Mouse (Mus musculus) forebrain, embryonic 13.5 days (tissue): Measurements from ENCODE around the gene Clca3a1. TPM values are rescaled to one million over a fixed set of nuclear protein-coding genes. Genes with fewer than 3 reads are reported as not detected.
"Not testable (repeated sequence)": the region's sequence is repeated elsewhere in the genome, so short reads cannot be mapped to it uniquely, and the experiment has no call there.

ENCODE experiments used
- ATAC-seq: fragments of 200-750 bp; cut with Nextera tagmentation; 2 replicates; pipeline ENCODE4 v1.8.0; 2017
- H3K27ac ChIP-seq: fragments of 300-500 bp; sonication (generic); 2 replicates; pipeline ENCODE4 v1.5.1; 2015; ENCODE audit warnings: inconsistent platforms, mild to moderate bottlenecking, moderate library complexity
- H3K27me3 ChIP-seq: fragments of 300-500 bp; sonication (generic); 2 replicates; pipeline ENCODE4 v1.6.1; 2015; ENCODE audit warnings: mild to moderate bottlenecking, inconsistent platforms
- H3K36me3 ChIP-seq: fragments of 300-500 bp; sonication (generic); 2 replicates; pipeline ENCODE4 v1.6.1; 2015; ENCODE audit warnings: mild to moderate bottlenecking, inconsistent platforms; ENCODE audit not compliant: poor library complexity, severe bottlenecking
- H3K4me1 ChIP-seq: fragments of 300-500 bp; sonication (generic); 2 replicates; pipeline ENCODE4 v1.6.1; 2015; ENCODE audit warnings: inconsistent platforms
- H3K4me2 ChIP-seq: fragments of 300-500 bp; sonication (generic); 2 replicates; pipeline ENCODE4 v1.6.1; 2015; ENCODE audit warnings: inconsistent platforms, mild to moderate bottlenecking, moderate library complexity
- H3K4me3 ChIP-seq: fragments of 300-500 bp; sonication (generic); 2 replicates; pipeline ENCODE4 v1.5.1; 2015; ENCODE audit warnings: mild to moderate bottlenecking, inconsistent platforms
- H3K9ac ChIP-seq: fragments of 300-500 bp; sonication (generic); 2 replicates; pipeline ENCODE4 v1.6.1; 2015; ENCODE audit warnings: mild to moderate bottlenecking, inconsistent platforms
- H3K9me3 ChIP-seq: fragments of 300-500 bp; sonication (generic); replicated peaks from 2 replicates; pipeline ENCODE4 v1.6.1; 2016; ENCODE audit warnings: inconsistent platforms
- WGBS: fragments of 180-500 bp; shearing (Covaris S2); methylation state at CpG from one replicate; pipeline ENCODE4 v1.1.7; 2015; 5-methylcytosine and 5-hydroxymethylcytosine counted together
- polyA plus RNA-seq: library from polyadenylated mRNA; unstranded; fragments of >200 nt; fragmentation: Nextera tagmentation; extraction: Ambion mirVana; gene quantifications from 2 replicates; pipeline ENCODE4 v1.2.1, GENCODE M21; 2015

Clca3a1 gene
- polyA plus RNA-seq, 1 experiment from 2014 or later = 0.12 TPM

DNA sequence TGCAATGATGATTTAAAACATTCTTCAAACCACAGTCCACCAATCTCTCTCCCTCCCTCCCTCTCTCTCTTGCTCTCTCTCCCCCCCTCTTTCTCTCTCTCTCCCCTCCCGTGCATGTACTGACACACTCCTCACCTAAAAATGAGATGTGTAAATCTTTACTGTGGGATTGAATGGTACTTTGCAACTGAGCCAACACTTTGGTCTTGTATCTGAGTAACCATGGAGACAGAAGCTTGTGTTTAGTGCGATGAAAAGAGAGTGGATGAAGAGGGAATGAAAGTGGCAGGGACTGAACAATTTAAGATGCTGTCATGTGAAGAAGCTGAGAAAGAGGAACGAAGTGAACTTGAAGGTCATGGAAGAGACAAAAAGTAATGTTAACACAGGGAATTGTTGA lies 13.1 kb downstream of the Clca3a1 start:
- ATAC-seq = peak; percentile 64; the same call in 1 of the 2 replicates
- 13% methylated on average over 3 of the region's 3 CpGs for WGBS
- not testable (repeated sequence) for H3K9me3 ChIP-seq, H3K27me3 ChIP-seq, H3K9ac ChIP-seq, H3K4me2 ChIP-seq, H3K27ac ChIP-seq, H3K36me3 ChIP-seq, H3K4me3 ChIP-seq, H3K4me1 ChIP-seq

DNA sequence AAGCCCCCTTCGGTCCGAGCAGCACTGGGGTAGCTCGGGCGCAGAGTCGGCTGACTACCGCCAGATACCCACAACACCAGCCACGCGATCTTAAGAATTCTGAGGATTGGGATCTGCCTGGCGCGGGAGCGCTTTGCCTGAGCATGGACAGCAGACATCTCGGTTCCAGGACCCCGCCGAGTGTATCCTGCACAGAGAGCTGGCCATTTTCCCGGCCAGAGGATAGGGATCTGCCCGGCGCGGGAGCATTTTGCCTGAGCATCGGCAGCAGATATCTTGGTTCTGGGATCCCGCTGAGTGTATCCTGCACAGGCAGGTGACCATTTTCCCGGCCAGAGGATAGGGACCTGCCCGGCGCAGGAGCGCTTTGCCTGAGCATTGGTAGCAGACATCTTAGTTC lies 22.4 kb downstream of the Clca3a1 start:
- not testable (repeated sequence) for H3K27me3 ChIP-seq, H3K27ac ChIP-seq, H3K9me3 ChIP-seq, H3K9ac ChIP-seq, H3K4me2 ChIP-seq, H3K4me3 ChIP-seq, ATAC-seq, H3K36me3 ChIP-seq, H3K4me1 ChIP-seq
- 80% methylated on average over 24 of the region's 24 CpGs for WGBS

DNA sequence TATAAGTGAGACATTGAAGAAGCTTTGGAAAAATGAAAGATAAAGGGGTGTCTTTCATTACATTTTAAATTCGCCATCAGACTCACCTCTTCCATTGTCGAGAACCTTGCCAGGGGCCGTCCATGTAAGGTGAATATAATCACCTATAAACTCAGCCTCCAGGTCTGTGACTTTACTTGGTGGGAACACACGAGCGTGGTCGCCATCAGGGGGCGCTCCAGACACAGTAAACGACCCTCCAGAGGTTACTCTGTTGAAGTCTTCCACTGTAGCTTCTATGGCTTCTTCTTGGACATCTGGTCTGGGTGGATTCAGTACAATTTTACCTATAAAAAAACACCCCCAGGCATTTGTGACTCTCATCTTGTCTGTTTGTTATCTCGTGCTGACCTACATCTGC lies 23.9 kb downstream of the Clca3a1 start:
- Histone ChIP-seq H3K4me2 (no peak overlapping the region), H3K9me3 (no peaks in the 10 kb centered on the region), H3K4me3 (no peak overlapping the region), H3K4me1 (no peaks in the 10 kb centered on the region), H3K27me3 (no peaks in the 10 kb centered on the region), H3K27ac (no peak overlapping the region), H3K36me3 (no peaks in the 10 kb centered on the region), H3K9ac (no peak overlapping the region)
- WGBS = 25% methylated on average over 9 of the region's 9 CpGs
- 0 out of 2 replicates have a peak, but pooled peaks have one; percentile 43 for ATAC-seq

DNA sequence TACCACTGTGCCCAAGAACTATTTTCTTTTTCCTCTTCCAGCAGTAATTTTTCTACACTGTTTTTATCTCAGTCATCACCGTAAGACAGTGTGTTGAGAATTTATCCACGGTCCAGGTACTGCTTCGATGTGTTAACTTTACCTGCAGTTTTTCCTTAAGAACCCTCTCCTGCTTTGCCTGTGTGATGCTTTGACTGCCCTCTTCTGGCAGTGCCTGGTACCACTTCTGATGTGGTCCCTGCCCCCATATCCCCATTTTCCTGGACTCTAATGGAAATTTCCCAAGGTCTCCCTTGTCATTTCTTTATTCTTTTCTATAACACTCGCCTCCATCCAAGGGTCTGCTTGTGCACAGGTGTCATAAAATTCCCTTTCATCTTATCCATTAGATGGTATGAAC lies 37.3 kb downstream of the Clca3a1 start:
- H3K9ac ChIP-seq = no peak overlapping the region
- H3K9me3 ChIP-seq = no peaks in the 10 kb centered on the region
- H3K27me3 ChIP-seq = no peaks in the 10 kb centered on the region
- no peak overlapping the region for H3K27ac ChIP-seq
- no peak for ATAC-seq
- H3K36me3 ChIP-seq = no peaks in the 10 kb centered on the region
- no peak overlapping the region for H3K4me2 ChIP-seq
- peaks cover 18% of the 10 kb centered on the region for H3K4me1 ChIP-seq
- WGBS = 50% methylated on average over 4 of the region's 4 CpGs
- no peak overlapping the region for H3K4me3 ChIP-seq

DNA sequence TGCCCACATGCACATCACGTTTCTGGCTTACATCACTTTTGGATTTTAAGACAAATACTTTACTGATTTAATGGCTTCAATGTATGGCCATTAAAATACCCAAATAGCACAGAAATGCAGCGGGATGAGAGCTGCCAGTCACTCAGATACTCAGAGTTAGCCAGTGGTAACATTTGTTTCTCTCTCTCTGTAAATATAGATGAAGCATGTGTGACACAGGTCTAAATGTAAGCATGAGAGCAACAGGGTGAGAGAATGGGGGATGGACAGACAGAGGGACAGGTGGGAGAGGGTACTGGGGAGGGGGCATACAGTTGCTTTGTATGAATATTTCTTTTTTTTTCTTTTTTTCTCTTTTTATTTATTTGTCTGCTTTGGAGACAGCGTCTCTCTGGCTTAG lies 38.2 kb downstream of the Clca3a1 start:
- WGBS = 82% methylated on average over 3 of the region's 3 CpGs
- not testable (repeated sequence) for H3K27me3 ChIP-seq

DNA sequence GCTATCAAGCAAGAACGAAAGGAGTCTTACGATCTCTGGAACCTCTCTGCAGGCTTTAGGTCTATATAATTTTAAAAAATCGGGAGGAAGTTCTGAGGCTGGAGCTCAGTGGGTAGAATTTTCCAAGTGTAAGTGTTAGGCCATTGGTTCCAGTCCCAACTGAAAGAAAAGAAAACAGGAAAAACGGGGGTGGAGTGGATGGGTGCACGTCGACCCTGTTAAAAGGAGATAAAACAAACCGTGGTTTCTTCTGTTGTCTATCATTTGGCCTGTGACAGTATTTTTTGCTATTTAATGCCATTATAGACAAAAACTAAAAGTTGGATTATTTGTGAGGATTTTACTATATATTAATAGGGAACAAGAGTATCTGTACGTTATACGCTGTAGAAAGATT lies 38.9 kb downstream of the Clca3a1 start:
- WGBS = 85% methylated on average over 9 of the region's 9 CpGs
- peaks cover 31% of the 10 kb centered on the region for H3K4me1 ChIP-seq
- H3K27ac ChIP-seq = no peak overlapping the region
- H3K9ac ChIP-seq = no peak overlapping the region
- H3K36me3 ChIP-seq = no peaks in the 10 kb centered on the region
- no peaks in the 10 kb centered on the region for H3K9me3 ChIP-seq
- no peak for ATAC-seq
- no peaks in the 10 kb centered on the region for H3K27me3 ChIP-seq
- H3K4me3 ChIP-seq = no peak overlapping the region
- no peak overlapping the region for H3K4me2 ChIP-seq

More for the DNA sequence above, 38.2 kb downstream of the Clca3a1 start:
- not testable (repeated sequence) for H3K9me3 ChIP-seq, H3K36me3 ChIP-seq, H3K4me3 ChIP-seq, ATAC-seq, H3K27ac ChIP-seq, H3K4me2 ChIP-seq, H3K9ac ChIP-seq
- H3K4me1 ChIP-seq = peaks cover 26% of the 10 kb centered on the region

DNA sequence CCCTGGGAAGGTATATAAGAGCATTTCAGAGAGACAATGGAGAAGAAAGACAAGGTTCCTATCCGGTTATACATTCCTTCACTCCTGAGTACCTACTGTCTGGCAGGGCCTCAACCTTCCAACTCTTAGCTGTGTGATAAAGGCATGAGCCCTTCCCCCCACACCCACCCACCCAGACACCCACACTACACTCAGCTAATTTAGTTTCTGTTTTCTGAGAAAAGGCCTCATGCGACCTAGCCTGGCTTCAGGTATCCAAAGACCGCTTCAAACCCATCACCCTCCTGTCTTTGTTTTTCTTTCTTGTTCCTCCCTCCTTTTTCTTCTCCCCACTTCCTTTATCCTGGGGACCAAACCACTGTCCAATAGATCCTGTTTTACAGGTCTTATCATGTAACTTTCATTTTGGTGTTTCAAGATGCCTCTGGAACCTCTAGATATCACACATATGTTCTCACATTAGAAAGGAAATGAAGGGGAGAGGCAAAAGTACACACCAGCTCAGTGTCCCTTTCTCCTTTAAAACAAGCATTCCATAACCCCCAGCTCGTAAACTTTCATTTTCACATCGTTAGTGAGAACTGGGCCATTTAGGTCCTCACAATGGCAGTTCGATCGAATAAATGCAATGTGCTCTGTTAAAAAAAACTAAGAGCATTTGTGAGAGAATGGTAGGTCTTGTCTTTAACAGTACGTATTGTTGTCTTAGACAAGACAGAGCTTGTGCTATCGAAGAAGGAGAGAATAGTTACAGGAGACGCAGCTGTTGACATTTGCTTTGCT lies 39.5 kb downstream of the Clca3a1 start:
- Histone ChIP-seq H3K27ac (no peak overlapping the region), H3K4me3 (peak overlapping the region; percentile 83), H3K36me3 (no peaks in the 10 kb centered on the region), H3K4me1 (peaks cover 31% of the 10 kb centered on the region), H3K9ac (no peak overlapping the region), H3K4me2 (peak overlapping the region; percentile 89), H3K27me3 (no peaks in the 10 kb centered on the region), H3K9me3 (no peaks in the 10 kb centered on the region)
- WGBS = 64% methylated on average over 10 of the region's 10 CpGs
- no peak for ATAC-seq

DNA sequence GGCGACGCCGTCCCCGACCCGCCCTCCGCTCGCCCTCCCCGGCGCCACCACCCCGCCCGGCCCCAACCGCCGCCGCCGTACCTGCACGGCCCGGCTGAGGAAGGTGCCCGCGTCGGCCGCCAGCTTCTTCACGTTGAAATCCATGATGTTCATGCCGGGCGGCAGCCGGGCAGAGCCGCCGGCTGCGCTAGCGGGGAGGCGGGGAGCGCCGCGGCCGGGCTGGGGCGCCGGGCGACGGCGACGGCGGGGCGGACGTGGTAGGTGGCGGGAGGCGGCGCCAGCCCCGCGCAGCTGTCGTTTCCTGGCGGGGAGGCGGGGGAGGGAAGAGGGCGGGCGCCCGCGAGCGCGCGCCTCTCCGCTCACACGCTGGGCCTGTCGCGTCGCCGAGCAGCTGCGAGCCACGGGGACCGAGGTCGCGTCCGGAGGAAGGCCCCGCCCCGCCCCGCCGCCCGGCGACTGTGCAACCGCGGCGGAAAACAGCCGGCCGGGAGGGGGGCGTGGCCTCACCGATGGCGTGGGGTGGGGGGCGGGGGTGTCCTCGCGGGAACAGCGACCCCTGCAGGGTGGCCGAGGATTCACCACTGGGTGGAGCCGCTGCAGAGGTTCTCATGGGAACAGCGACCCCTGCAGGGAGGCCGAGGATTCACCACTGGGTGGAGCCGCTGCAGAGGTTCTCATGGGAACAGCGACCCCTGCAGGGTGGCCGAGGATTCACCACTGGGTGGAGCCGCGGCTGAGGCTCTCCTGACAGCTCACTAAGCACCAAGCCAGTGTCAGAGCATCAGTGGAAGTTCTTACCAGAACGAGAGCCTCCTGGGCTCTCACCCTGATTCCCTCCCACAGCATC lies 40.7 kb downstream of the Clca3a1 start, which contains the start of gene Sh3glb1:
Gene Sh3glb1, minus strand, starts transcription at position 435 of the 847 bp plus-strand sequence.
- Histone ChIP-seq H3K27ac (peak within 1 kb of the TSS; percentile 99), H3K4me2 (peak within 1 kb of the TSS; percentile 89), H3K27me3 (no peaks in the 10 kb centered on the region), H3K9ac (peak within 1 kb of the TSS; percentile 90), H3K4me3 (peak within 1 kb of the TSS; percentile 83), H3K36me3 (no peaks in the 10 kb centered on the region), H3K4me1 (peaks cover 39% of the 10 kb centered on the region), H3K9me3 (no peaks in the 10 kb centered on the region)
- WGBS = under 1% methylated on average over 40 of the region's 98 CpGs
- ATAC-seq = peak; percentile 92

DNA sequence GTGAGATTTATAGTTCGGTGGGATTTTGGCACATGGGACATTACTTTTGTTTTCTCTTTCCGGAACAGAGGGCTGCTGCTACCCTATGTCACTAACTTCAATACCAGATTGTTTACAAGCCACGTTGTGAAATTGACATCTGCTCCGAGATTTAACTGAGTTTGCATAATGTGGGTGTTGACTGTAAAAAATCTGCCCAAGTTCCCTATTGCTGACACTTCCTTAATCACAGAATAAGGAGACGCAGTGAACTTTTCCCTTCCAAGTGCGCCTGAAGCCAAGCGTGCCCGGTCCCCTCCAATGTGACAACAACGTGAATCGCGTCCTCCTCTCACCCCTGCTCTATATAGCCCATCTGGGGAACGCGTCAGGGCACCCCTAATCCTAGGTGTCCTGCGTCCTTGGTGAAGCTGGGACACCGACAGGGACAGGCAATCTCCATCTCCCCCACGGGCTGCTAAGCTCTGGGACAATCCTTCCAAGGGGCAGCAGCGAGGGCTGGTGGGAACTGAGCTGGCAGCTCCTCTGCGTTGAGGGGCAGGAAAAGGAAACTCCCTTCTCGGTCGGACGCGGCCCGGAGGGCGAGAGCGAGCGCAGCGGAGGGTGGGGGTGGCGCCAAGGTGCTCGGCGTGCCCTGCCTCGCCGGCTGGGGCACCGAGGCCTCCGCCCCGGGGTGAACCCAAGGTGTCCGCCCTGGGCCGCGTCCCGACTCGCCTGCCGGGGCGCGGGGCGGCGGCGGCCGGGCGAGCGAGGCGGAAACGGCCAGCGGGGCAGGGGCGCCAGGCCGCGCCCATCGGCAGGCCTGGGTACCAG lies 41.5 kb downstream of the Clca3a1 start:
- ATAC-seq = peak; percentile 33
- H3K4me2 ChIP-seq = peak overlapping the region; percentile 89
- peak overlapping the region; percentile 99 for H3K27ac ChIP-seq
- H3K27me3 ChIP-seq = no peaks in the 10 kb centered on the region
- peak overlapping the region; percentile 90 for H3K9ac ChIP-seq
- under 1% methylated on average over 55 of the region's 56 CpGs for WGBS
- peak overlapping the region; percentile 83 for H3K4me3 ChIP-seq
- peaks cover 45% of the 10 kb centered on the region for H3K4me1 ChIP-seq
- H3K36me3 ChIP-seq = no peaks in the 10 kb centered on the region
- H3K9me3 ChIP-seq = no peaks in the 10 kb centered on the region

DNA sequence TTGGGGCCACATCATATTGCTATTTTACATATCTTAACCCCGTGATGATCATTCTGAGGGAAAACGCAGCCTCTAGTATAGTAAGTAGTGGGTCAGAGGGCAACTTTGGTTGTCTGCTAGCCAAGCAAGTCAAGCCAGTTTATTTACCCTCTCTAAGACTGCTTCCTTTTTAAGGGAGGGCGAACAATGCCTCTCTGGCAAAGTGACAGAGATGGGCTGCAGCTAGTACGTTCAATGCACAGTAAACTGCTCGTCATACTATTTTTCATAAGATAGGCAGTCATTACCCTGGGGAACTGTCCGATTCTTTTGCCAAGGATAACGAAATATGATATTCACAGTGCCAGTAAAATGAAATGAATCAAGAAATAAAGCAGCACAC lies 42.1 kb downstream of the Clca3a1 start:
- H3K27ac ChIP-seq = no peak overlapping the region
- H3K4me1 ChIP-seq = peaks cover 50% of the 10 kb centered on the region
- H3K4me3 ChIP-seq = peak overlapping the region; percentile 83
- H3K4me2 ChIP-seq = peak overlapping the region; percentile 89
- no peaks in the 10 kb centered on the region for H3K27me3 ChIP-seq
- 23% methylated on average over 7 of the region's 7 CpGs for WGBS
- no peaks in the 10 kb centered on the region for H3K36me3 ChIP-seq
- peak overlapping the region; percentile 90 for H3K9ac ChIP-seq
- no peaks in the 10 kb centered on the region for H3K9me3 ChIP-seq
- no peak for ATAC-seq

DNA sequence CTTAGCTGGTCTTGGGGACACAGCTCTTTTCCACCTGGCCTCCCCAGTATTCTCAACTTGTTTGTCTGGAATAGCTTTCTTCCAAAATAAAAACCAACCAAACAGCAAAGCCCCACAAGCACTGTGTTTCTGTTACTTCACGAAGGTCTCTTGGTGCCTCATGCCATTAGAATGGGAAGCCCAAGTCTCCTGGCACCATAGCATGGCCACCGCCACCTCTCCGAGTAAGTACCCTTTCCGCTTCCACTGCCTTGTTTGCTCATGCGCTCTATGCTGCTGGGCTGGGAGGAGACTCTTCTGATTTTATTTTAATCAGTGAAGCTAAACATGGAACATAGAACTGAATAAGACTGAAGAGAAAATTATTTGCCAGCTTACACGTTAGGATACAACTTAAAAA lies 42.9 kb downstream of the Clca3a1 start:
- H3K4me3 ChIP-seq = no peak overlapping the region
- 89% methylated on average over 6 of the region's 6 CpGs for WGBS
- H3K4me1 ChIP-seq = peaks cover 50% of the 10 kb centered on the region
- peak overlapping the region; percentile 24; the same call in 1 of the 2 replicates for H3K4me2 ChIP-seq
- no peaks in the 10 kb centered on the region for H3K27me3 ChIP-seq
- H3K27ac ChIP-seq = no peak overlapping the region
- H3K36me3 ChIP-seq = no peaks in the 10 kb centered on the region
- H3K9ac ChIP-seq = no peak overlapping the region
- H3K9me3 ChIP-seq = no peaks in the 10 kb centered on the region
- no peak for ATAC-seq

DNA sequence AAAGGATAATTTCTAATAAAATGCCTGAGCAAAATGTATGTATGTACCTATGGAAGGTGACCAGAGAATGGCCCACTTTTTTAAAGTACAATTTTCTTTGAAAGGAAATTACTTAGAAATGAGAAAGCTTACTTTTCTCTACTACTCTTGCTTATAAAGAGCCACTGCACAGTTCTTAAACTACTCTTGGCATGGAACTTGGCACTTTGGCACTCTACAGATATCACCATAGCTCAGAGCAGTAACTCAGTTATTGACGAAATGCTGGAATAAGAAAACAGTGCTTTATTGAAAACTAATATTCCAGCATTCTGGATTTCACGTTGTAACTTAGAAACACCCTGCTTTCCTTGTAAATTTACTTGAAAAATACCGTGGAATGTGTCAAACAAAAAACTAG lies 43.7 kb downstream of the Clca3a1 start:
- WGBS = 90% methylated on average over 3 of the region's 3 CpGs
- no peak overlapping the region for H3K9ac ChIP-seq
- H3K9me3 ChIP-seq = no peaks in the 10 kb centered on the region
- no peak overlapping the region for H3K4me3 ChIP-seq
- peaks cover under 1% of the 10 kb centered on the region for H3K36me3 ChIP-seq
- H3K27ac ChIP-seq = no peak overlapping the region
- no peaks in the 10 kb centered on the region for H3K27me3 ChIP-seq
- no peak for ATAC-seq
- no peak overlapping the region for H3K4me2 ChIP-seq
- peaks cover 50% of the 10 kb centered on the region for H3K4me1 ChIP-seq
